Mouse (Mus musculus) neural tube, embryonic 15.5 days (tissue): ENCODE measurements around the gene Naa35. TPM values are rescaled to one million over a fixed set of nuclear protein-coding genes. Genes with fewer than 3 reads are reported as not detected.
A peak's percentile ranks its signal among the peaks of the same experiment; 100 is the strongest.

Experiments
- ATAC-seq: fragments of 200-750 bp; cut with Nextera tagmentation; 2 replicates; pipeline ENCODE4 v1.8.0; 2017; ENCODE audit warnings: mild to moderate bottlenecking, moderate TSS enrichment, moderate library complexity; ENCODE audit not compliant: low FRiP score
- H3K27ac ChIP-seq: fragments of 300-500 bp; sonication (generic); replicated peaks from 2 replicates; pipeline ENCODE4 v1.5.1; 2015; ENCODE audit warnings: mild to moderate bottlenecking, inconsistent platforms
- H3K27me3 ChIP-seq: fragments of 300-500 bp; sonication (generic); replicated peaks from 2 replicates; pipeline ENCODE4 v1.6.1; 2015; ENCODE audit warnings: inconsistent platforms
- H3K36me3 ChIP-seq: fragments of 300-500 bp; sonication (generic); 2 replicates; pipeline ENCODE4 v1.6.1; 2015; ENCODE audit warnings: inconsistent platforms
- H3K4me1 ChIP-seq: fragments of 300-500 bp; sonication (generic); 2 replicates; pipeline ENCODE4 v1.6.1; 2015; ENCODE audit warnings: inconsistent platforms
- H3K4me2 ChIP-seq: fragments of 300-500 bp; sonication (generic); 2 replicates; pipeline ENCODE4 v1.6.1; 2015; ENCODE audit warnings: inconsistent platforms, mild to moderate bottlenecking, moderate library complexity
- H3K4me3 ChIP-seq: fragments of 300-500 bp; sonication (generic); replicated peaks from 2 replicates; pipeline ENCODE4 v1.5.1; 2015; ENCODE audit warnings: mild to moderate bottlenecking, inconsistent platforms
- H3K9ac ChIP-seq: fragments of 300-500 bp; sonication (generic); replicated peaks from 2 replicates; pipeline ENCODE4 v1.6.1; 2015; ENCODE audit warnings: mild to moderate bottlenecking, inconsistent platforms
- H3K9me3 ChIP-seq: fragments of 300-500 bp; sonication (generic); replicated peaks from 2 replicates; pipeline ENCODE4 v1.6.1; 2016; ENCODE audit warnings: inconsistent platforms
- WGBS: fragments of 180-500 bp; shearing (Covaris S2); methylation state at CpG from one replicate; pipeline ENCODE4 v1.1.7; 2015; ENCODE audit warnings: mixed read lengths; 5-methylcytosine and 5-hydroxymethylcytosine counted together
- polyA plus RNA-seq: library from polyadenylated mRNA; unstranded; fragments of >200 nt; fragmentation: Nextera tagmentation; extraction: Ambion mirVana; gene quantifications from 2 replicates; pipeline ENCODE4 v1.2.1, GENCODE M21; 2015

Naa35 gene
- polyA plus RNA-seq, 1 experiment from 2014 or later, result 131 TPM

- Histone ChIP-seq H3K4me2 (peak within 1 kb of the TSS; percentile 79), H3K4me3 (peak within 1 kb of the TSS; percentile 84), H3K36me3 (no peaks in the 10 kb centered on the region), H3K9me3 (no peaks in the 10 kb centered on the region), H3K4me1 (peaks cover 22% of the 10 kb centered on the region), H3K27ac (peak within 1 kb of the TSS; percentile 73), H3K9ac (peak within 1 kb of the TSS; percentile 75), H3K27me3 (no peaks in the 10 kb centered on the region)
- 2% methylated on average over 29 of the region's 61 CpGs for WGBS
- ATAC-seq, result peak; percentile 82
These were observed 90.3 kb downstream of the Naa35 start, which contains the start of gene Golm1 for GRCm38 (mm10) chr13:59675151-59676011. Gene Golm1, minus strand, starts transcription at chr13:59675811.

GRCm38 (mm10) chr13:59676316-59677229 lies 91.5 kb downstream of the Naa35 start:
- no peaks in the 10 kb centered on the region for H3K9me3 ChIP-seq
- no peak overlapping the region for H3K9ac ChIP-seq
- H3K4me1 ChIP-seq, result peaks cover 22% of the 10 kb centered on the region
- H3K27ac ChIP-seq, result no peak overlapping the region
- H3K36me3 ChIP-seq, result no peaks in the 10 kb centered on the region
- no peaks in the 10 kb centered on the region for H3K27me3 ChIP-seq
- H3K4me3 ChIP-seq, result no peak overlapping the region
- ATAC-seq, result no peak
- no peak overlapping the region for H3K4me2 ChIP-seq
- 72% methylated on average over 11 of the region's 12 CpGs for WGBS

- no peak overlapping the region for H3K9ac ChIP-seq
- ATAC-seq, result no peak
- WGBS, result 55% methylated on average over 4 of the region's 4 CpGs
These were observed 94.2 kb downstream of the Naa35 start for GRCm38 (mm10) chr13:59679306-59679705.

GRCm38 (mm10) chr13:59679908-59680307 lies 94.8 kb downstream of the Naa35 start:
- H3K27ac ChIP-seq, result no peak overlapping the region
- no peaks in the 10 kb centered on the region for H3K4me1 ChIP-seq
- no peak overlapping the region for H3K9ac ChIP-seq
- no peak for ATAC-seq
- H3K27me3 ChIP-seq, result no peaks in the 10 kb centered on the region
- H3K9me3 ChIP-seq, result no peaks in the 10 kb centered on the region
- no peak overlapping the region for H3K4me3 ChIP-seq
- no peak overlapping the region for H3K4me2 ChIP-seq
- WGBS, result 76% methylated on average over 4 of the region's 4 CpGs
- no peaks in the 10 kb centered on the region for H3K36me3 ChIP-seq

More at GRCm38 (mm10) chr13:59679306-59679705, 94.2 kb downstream of the Naa35 start:
- Histone ChIP-seq H3K4me3 (no peak overlapping the region), H3K36me3 (no peaks in the 10 kb centered on the region), H3K27ac (no peak overlapping the region), H3K27me3 (no peaks in the 10 kb centered on the region), H3K4me1 (peaks cover 6% of the 10 kb centered on the region), H3K9me3 (no peaks in the 10 kb centered on the region), H3K4me2 (no peak overlapping the region)

- H3K4me2 ChIP-seq, result no peak overlapping the region
- H3K36me3 ChIP-seq, result no peaks in the 10 kb centered on the region
- H3K27me3 ChIP-seq, result no peaks in the 10 kb centered on the region
- no peak overlapping the region for H3K27ac ChIP-seq
- no peak overlapping the region for H3K4me3 ChIP-seq
- no peak for ATAC-seq
- 37% methylated on average over 7 of the region's 7 CpGs for WGBS
- no peaks in the 10 kb centered on the region for H3K4me1 ChIP-seq
- H3K9ac ChIP-seq, result no peak overlapping the region
- H3K9me3 ChIP-seq, result no peaks in the 10 kb centered on the region
These were observed 97.6 kb downstream of the Naa35 start for GRCm38 (mm10) chr13:59682629-59683028.

GRCm38 (mm10) chr13:59685236-59685635 lies 100.2 kb downstream of the Naa35 start:
- no peak for ATAC-seq
- Histone ChIP-seq H3K9ac (no peak overlapping the region), H3K27me3 (no peaks in the 10 kb centered on the region), H3K4me2 (no peak overlapping the region), H3K27ac (no peak overlapping the region), H3K4me3 (no peak overlapping the region), H3K9me3 (no peaks in the 10 kb centered on the region), H3K4me1 (no peaks in the 10 kb centered on the region), H3K36me3 (no peaks in the 10 kb centered on the region)
- WGBS, result 88% methylated on average over 3 of the region's 3 CpGs

Other genes starting within 250 kb of the Naa35 start
- gene Agtpbp1, start within 50 bp of the Naa35 start, polyA plus RNA-seq, result 67.4 and 72.5 TPM in 2 replicates
- gene Golm1, start 90.6 kb downstream of the Naa35 start, polyA plus RNA-seq, result 19.1 and 23.8 TPM in 2 replicates
- not detected in 2 replicates for gene 4921517D22Rik, start 108.8 kb downstream of the Naa35 start, polyA plus RNA-seq
- gene Spata31d1a, start 125.1 kb downstream of the Naa35 start, polyA plus RNA-seq, result 0.03 and 0.13 TPM in 2 replicates
- gene Spata31d1b, start 127.0 kb downstream of the Naa35 start, polyA plus RNA-seq, result not detected in 2 replicates
- not detected in 2 replicates for gene Spata31d1d, start 146.5 kb downstream of the Naa35 start, polyA plus RNA-seq
- 0.14 and 0.22 TPM in 2 replicates for gene 1700014D04Rik, start 161.5 kb downstream of the Naa35 start, polyA plus RNA-seq
- 158 and 171 TPM in 2 replicates for gene Isca1, start 184.6 kb downstream of the Naa35 start, polyA plus RNA-seq
- gene Gm49354, start 197.0 kb downstream of the Naa35 start, polyA plus RNA-seq, result not detected in 2 replicates
- gene Tut7, start 237.9 kb downstream of the Naa35 start, polyA plus RNA-seq, result 41.7 and 46.3 TPM in 2 replicates